Mouse (Mus musculus): ENCODE measurements at regions not wholly inside any gene's neighbourhood (a gene's known extent, or its start where the extent isn't known, plus 50 kb on each side); places are given as distances from the start of the nearest gene placed in this dataset.

DNA sequence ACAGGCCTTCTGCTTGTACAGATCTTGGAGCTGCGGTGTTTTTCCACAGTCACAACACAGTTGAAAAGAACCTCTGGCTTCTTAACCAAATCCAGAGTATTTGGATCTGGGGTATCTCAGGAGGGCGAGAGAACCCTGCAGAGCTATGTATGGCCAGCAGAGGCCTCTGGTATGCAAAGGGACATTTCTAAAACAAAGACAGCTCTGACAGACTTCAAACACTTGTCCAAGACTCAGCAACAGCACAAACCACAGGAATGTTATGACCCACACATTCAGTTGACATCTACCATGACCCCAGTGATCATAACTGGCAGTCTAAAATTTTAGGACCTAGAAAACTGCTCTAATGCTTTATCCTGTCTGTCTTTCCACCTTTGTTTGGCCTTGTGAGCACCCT, 328.5 kb upstream of the Slc30a5 start:
- peak; percentile 49 for TF ChIP-seq CTCF (IDR thresholded peaks at IDR 0.05)
- TF ChIP-seq EP300 (IDR thresholded peaks at IDR 0.05), result no peak
